Mouse (Mus musculus) ES-Bruce4 (cell line): ENCODE results near the gene Ovch2.

Source experiments
- CTCF ChIP-seq: IDR thresholded peaks from one replicate; pipeline ENCODE4 v1.8.1; 2011; ENCODE audit warnings: low read depth, low read length
- EP300 ChIP-seq: IDR thresholded peaks from 2 replicates; pipeline ENCODE4 v1.6.1; 2011; ENCODE audit warnings: low read depth, low read length; ENCODE audit not compliant: insufficient read depth
- POLR2A ChIP-seq: IDR thresholded peaks from one replicate; pipeline ENCODE4 v1.8.1; 2011; ENCODE audit warnings: low read length; ENCODE audit not compliant: insufficient read depth

- TF ChIP-seq CTCF (no peak), POLR2A (no peak), EP300 (no peak)
Measured at GRCm38 (mm10) chr7:107755905-107756304, 45.1 kb downstream of the Ovch2 start.
